Mouse (Mus musculus) urinary bladder, postnatal 0 days (tissue): ENCODE results near the gene C1ql3. TPM values are rescaled to one million over a fixed set of nuclear protein-coding genes. Genes with fewer than 3 reads are reported as not detected.

Source experiments
- polyA plus RNA-seq: library from polyadenylated mRNA; unstranded; fragments of >200 nt; fragmentation: Nextera tagmentation; extraction: Ambion mirVana; gene quantifications from 2 replicates; pipeline ENCODE4 v1.2.1, GENCODE M21; 2015

The C1ql3 gene
- polyA plus RNA-seq: 0.30 and 0.41 TPM in 2 replicates

GRCm38 (mm10) chr2:13011472-13011871 is at the start of gene C1ql3:
C1ql3 (minus strand) TSS chr2:13011806.

Other genes starting within 250 kb of the C1ql3 start
- 13.9 and 15.2 TPM in 2 replicates for gene Pter, start 87.8 kb downstream of the C1ql3 start, polyA plus RNA-seq